Mouse (Mus musculus) olfactory bulb, adult 2 months (tissue): Measurements from ENCODE around the gene Lgi4. TPM values are rescaled to one million over a fixed set of nuclear protein-coding genes. Genes with fewer than 3 reads are reported as not detected.
A peak's percentile ranks its signal among the peaks of the same experiment; 100 is the strongest.

Experiments
- H3K27ac ChIP-seq: fragments of 200-500 bp; 2 replicates; pipeline ENCODE4 v1.5.1; 2012; ENCODE audit warnings: low read depth, low read length; ENCODE audit not compliant: insufficient read depth
- H3K4me1 ChIP-seq: fragments of 200-500 bp; 2 replicates; pipeline ENCODE4 v1.6.1; 2012; ENCODE audit warnings: low read length; ENCODE audit not compliant: control insufficient read depth, insufficient read depth
- H3K4me3 ChIP-seq: fragments of 200-500 bp; 2 replicates; pipeline ENCODE4 v1.5.1; 2012; ENCODE audit warnings: mild to moderate bottlenecking, low read depth, low read length, moderate library complexity; ENCODE audit not compliant: insufficient read depth
- CTCF ChIP-seq: fragments of 200-500 bp; IDR thresholded peaks from 2 replicates; pipeline ENCODE4 v1.5.1; 2012; ENCODE audit warnings: low read depth, mild to moderate bottlenecking, low read length, moderate library complexity; ENCODE audit not compliant: insufficient read depth
- POLR2A ChIP-seq: fragments of 200-500 bp; IDR thresholded peaks from 2 replicates; pipeline ENCODE4 v1.6.1; 2012; ENCODE audit warnings: mild to moderate bottlenecking, low read depth, low read length, moderate library complexity; ENCODE audit not compliant: insufficient read depth
- WGBS: fragments of 180-500 bp; shearing (Covaris S2); methylation state at CpG from one replicate; pipeline ENCODE4 v1.1.7; 2018; 5-methylcytosine and 5-hydroxymethylcytosine counted together
- polyA plus RNA-seq: library from polyadenylated mRNA; stranded (reverse); fragments of >200 nt; gene quantifications from 2 replicates; pipeline ENCODE4 v1.2.4, GENCODE M21; 2012; ENCODE audit warnings: low replicate concordance; ENCODE audit not compliant: missing spikeins, insufficient read depth, insufficient read length

Lgi4 gene
- polyA plus RNA-seq, 1 experiment = not detected

DNA sequence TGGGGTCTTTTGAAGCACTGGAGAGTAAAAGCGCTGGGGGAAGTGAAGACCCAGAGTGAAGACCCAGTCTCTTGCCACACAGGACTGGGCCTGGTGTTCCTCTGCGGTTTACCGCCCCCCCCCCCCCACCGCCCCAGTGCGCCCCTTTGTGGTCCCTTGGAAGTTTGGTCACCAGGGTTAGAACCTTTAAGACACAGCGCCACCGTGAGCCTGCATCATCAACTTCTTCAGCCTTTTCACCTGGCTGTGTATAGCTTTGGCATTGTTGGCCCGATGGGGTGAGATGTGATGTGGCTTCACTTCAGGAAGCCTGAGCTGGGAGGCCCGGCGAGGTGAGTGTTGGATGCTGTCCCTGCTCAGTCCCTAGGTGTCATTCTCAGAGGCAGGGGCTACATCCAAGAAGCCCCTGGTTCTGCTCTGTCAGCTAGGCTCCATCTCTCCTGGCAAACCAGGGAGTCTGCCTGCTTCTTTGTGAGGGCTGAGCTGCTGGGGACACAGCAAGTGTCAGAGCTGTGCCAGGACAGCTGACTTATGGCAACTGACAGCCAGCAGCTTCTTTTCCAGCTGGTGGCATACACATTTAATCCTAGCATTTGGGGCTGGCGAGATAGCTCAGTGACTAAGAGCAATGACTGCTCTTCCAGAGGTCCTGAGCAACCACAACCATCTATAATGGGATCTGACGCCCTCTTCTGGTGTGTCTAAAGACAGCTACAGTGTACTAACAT is 35.8 kb downstream of the Lgi4 start:
- 34% methylated on average over 12 of the region's 12 CpGs for WGBS
- Histone ChIP-seq H3K4me3 (no peak overlapping the region), H3K4me1 (peaks cover 27% of the 10 kb centered on the region), H3K27ac (no peak overlapping the region)
- no peak for TF ChIP-seq POLR2A
- no peak for TF ChIP-seq CTCF

DNA sequence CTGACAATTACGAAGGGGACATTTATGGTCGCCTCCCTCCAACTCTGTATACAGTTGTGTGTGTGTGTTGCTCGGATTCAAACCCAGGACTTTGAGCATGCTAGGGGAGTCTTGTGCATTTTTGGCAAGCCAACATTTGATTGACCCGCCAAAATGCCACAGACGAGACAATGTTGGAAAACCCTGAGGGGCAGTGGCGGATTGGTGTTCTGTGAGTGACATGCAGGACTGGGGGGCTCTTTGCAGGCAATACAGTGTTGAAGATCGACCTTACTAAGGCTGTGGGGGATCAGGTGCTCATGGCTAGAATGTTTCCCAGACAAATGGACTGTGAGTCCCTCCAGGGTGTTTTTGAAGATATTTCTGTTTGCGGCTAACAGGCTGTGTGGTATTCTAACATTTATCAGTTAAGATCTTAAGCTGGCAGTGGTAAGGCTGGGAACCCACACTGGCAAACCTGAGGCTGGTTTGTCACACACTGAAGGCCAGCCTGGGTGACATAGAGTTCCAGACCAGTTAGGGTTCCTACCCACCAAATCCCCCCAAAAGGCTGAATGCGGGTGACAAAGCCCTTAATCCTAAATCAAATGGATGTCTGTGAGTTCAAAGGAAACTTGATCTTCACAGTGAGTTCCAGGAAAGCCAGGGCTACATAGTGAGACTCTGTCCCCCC is 37.9 kb downstream of the Lgi4 start:
- WGBS = 82% methylated on average over 9 of the region's 9 CpGs

DNA sequence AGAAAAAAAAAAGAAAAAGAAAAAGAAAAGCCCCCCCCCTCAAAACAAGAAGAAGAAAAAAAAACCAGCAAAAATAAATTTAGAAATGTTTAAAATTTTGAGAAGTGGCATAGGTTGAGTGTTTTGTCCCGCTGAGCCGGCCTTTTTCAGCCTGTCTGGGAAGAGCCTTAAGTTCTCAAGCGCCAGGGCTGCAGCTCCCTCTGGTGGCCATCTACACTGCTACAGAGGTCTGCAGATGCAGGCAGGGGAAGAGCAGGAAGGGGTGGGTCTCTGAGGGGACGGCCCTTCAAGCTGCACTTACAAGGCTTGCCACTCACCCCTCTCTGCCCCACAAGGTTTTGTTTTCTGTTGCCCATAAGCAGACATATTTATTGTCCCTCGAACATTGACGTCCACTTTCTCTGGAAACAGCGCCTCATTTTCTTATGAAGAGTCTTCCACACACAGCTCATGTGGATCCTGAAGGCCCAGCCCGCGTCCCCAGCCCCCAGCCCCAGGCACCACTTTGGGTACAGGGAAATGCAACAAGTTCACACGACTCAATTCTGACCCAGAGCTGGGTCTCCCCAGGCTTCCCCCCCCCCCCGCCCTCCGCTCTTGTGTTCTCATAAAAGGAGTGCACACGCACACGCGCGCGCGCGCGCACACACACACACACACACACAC is 38.6 kb downstream of the Lgi4 start:
- Histone ChIP-seq H3K27ac (no peak overlapping the region), H3K4me3 (no peak overlapping the region), H3K4me1 (peaks cover 25% of the 10 kb centered on the region)
- TF ChIP-seq CTCF (peak; percentile 93), POLR2A (no peak)
- WGBS = 42% methylated on average over 20 of the region's 20 CpGs

More for the DNA sequence above, 37.9 kb downstream of the Lgi4 start:
- H3K4me1 ChIP-seq = peaks cover 27% of the 10 kb centered on the region
- no peak overlapping the region for H3K27ac ChIP-seq
- TF ChIP-seq CTCF = no peak
- no peak for TF ChIP-seq POLR2A
- no peak overlapping the region for H3K4me3 ChIP-seq

DNA sequence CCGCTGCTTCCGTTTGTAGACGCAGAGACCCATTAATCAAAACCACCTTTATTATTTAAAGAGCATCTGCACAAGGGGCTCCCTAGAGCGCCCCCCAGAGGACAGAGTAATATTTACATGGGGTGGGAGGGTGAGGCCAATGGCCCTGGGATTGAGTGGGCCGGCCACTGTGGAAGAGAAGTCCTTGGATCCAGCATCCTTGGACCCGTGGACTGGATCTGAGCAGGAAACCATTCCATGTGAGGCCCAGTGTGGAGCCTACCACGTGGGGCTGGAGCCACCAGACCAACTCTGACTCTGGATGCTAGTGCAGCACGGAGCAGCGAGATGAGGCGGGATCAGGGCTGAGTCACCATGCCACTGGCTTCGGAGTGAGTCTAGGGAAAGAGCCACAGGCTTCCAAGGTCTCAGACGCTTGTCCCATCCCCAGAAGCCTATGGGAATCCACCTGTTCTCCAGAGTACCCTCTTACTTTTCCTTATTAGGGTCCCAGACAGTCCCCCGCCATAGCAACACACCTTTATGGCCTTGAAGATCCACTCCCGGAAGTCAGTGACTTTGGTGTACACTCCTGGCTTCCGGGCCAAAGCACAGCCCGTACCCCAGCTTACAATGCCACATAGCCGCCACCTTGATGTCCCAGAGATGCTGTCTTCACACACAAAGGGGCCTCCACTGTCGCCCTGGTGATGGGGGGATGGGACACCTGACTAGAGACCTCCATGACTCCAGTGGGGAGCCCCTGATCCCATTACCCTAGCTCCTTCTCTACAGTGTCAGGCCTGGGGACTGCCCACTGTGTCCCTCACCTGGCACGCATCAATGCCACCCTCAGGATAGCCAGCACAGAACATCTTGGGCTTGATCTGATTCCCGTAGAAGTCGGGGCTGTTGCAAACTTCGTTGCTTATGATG is 39.8 kb downstream of the Lgi4 start:
- TF ChIP-seq CTCF (no peak), POLR2A (no peak)
- Histone ChIP-seq H3K27ac (no peak overlapping the region), H3K4me1 (peaks cover 18% of the 10 kb centered on the region), H3K4me3 (no peak overlapping the region)
- 77% methylated on average over 22 of the region's 22 CpGs for WGBS

DNA sequence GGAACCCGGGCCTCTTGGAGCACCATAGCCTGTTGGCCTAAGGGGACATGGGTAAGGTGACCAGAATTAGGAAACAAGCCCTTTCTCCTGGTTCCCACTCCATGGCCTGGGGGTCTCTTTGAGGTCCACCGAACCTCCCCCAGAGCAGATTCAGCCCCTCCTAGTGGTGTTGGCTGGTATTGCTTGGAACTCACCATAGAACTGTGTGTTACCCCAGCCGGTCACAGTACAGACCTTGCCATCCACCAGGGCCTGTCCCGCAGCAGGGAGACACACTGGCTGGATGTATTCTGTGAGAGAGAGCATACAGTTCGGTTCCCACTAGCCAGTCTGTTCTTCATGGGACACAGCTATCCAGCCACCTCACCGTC is 40.5 kb downstream of the Lgi4 start:
- 89% methylated on average over 6 of the region's 6 CpGs for WGBS
- TF ChIP-seq POLR2A (no peak), CTCF (peak; percentile 11; the same call in 1 of the 2 replicates)
- no peak overlapping the region for H3K4me3 ChIP-seq
- no peak overlapping the region for H3K27ac ChIP-seq
- H3K4me1 ChIP-seq = peaks cover 11% of the 10 kb centered on the region

DNA sequence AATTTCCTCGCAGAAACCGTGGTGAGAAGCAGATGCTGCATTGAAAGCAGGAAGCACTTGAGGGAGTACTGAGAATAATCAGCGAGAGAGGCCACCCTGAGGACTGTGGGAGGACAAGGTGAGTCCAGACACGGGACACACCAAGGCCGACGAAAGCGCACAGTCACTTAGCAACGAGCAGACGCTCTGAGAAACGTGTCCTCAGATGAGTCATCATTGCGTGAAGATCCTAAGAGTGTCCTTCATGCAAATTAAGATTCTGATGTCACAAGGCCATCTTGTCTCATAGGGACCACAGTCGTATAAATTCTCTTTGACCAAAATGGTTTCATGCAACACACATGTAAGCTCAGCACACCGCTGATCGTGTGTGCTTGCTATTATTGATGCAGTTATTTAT is 41.6 kb downstream of the Lgi4 start:
- H3K4me3 ChIP-seq = no peak overlapping the region
- TF ChIP-seq CTCF (no peak), POLR2A (no peak)
- WGBS = 72% methylated on average over 14 of the region's 14 CpGs
- no peak overlapping the region for H3K27ac ChIP-seq
- peaks cover 9% of the 10 kb centered on the region; the same call in 1 of the 2 replicates for H3K4me1 ChIP-seq

DNA sequence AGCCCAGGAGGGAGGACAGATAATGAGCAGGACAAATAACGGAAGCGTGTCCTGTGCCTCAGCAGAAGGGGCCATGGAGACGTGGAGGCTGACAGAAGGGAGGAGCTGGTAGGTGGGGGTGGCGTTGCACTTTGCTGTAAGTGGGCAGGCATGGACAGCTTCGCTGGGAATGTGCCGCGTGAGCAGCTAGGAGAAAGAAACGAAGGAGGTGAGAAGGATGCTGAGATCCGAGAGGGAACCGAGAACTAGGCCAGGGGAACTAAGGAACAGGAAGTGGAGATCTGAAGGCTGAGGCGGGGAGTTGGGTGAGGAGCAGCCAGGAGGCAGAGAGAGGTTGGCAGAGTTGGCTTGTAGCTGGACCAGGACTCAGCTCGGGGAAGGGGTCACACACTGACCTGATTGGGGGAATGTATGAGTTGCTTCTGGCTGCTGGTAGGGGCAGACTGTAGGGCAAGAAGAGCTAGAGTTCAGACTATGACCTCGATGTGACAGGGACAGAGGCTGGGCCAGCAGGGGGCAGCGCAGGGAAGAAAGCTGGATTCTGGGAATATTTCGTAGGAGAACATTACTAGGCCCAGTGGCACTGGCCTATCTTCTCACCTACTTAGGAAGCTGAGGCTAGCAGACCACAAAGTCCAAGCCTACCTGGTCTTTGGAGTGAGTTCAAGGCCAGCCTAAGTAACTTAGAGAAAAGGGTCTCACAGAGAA is 46.1 kb downstream of the Lgi4 start:
- 43% methylated on average over 15 of the region's 15 CpGs for WGBS
- no peak overlapping the region for H3K4me3 ChIP-seq
- TF ChIP-seq POLR2A (no peak), CTCF (peak; percentile 38; the same call in 1 of the 2 replicates)
- peaks cover 6% of the 10 kb centered on the region; the same call in 1 of the 2 replicates for H3K4me1 ChIP-seq
- H3K27ac ChIP-seq = no peak overlapping the region

DNA sequence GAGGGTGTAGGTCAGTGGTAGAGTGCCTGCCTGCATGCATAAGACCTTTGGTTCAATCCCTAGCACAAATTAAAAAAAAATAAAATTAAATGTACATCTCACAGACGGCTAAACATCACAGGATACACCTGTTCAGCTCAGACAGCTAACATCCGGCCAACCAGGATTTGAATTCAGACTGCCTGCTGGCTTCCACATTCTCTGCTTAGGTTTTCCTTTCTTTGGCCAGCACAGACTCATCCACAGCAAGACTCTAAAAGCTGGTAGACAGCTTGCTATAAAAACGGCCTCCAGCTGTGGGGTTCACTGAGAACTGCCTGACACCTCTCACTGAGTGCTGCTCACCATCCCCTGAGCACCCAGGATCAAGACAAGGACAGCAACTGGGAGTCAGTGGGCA is 47.0 kb downstream of the Lgi4 start:
- Histone ChIP-seq H3K27ac (no peak overlapping the region), H3K4me3 (no peak overlapping the region), H3K4me1 (peaks cover 4% of the 10 kb centered on the region; the same call in 1 of the 2 replicates)
- TF ChIP-seq CTCF (no peak), POLR2A (no peak)
- WGBS = 70% methylated on average over 3 of the region's 3 CpGs
